Mouse (Mus musculus) G1E-ER4 (cell line): ENCODE results near the gene Il24. TPM values are rescaled to one million over a fixed set of nuclear protein-coding genes. Genes with fewer than 3 reads are reported as not detected.

Experiments used
- GATA1 ChIP-seq: IDR thresholded peaks from one replicate; pipeline ENCODE4 v1.8.0; 2012; ENCODE audit warnings: low read length, inconsistent platforms
- polyA plus RNA-seq: library from polyadenylated mRNA; stranded (reverse); fragments of >175 nt; gene quantifications from 2 replicates; pipeline ENCODE4 v1.2.3, GENCODE M21; 2012

Il24 gene
- polyA plus RNA-seq, 1 experiment = not detected

DNA sequence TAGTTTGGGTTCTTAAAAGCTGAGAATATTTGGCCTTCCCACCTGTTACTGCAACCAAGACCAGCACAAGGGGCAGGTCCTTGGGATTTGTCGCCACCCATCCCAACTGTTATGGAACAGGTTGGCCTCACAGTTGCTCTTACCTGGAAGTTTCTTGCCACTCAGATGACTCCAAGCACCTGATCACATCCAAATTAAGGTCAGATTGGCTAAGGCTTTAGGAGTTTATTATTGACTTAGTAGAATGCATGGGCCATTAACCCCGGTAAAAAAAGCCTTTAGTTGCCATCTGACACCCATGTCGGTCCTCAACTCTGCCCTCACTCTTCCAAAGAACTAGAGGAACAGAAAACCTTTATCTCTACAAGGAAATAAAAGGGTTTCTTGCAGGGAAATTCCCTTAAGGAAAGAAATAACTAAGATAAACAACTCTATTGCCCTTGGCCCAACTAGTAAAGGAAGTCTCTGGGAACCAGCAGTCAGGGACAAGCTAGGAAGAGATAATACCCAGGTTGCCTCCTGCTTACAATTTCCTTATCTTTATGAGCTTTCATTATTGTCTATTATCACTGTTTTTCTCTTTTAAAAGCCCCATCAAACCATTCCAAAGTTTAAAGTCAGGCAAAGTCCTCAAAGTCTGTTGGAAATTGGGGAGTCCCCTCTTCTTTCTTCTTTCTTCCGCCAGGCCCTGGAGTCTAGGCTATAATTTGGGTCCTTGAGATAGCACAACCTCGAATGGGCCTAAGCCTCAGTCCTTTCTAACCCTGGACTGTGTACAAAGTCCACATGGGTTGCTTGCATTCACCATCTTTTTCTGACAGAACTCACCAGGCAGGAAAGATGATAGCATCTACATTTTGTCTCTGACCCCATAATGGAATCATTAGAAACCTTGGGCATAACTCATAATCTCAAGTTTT is 54.8 kb downstream of the Il24 start:
- no peak for TF ChIP-seq GATA1

Other genes with a start within 250 kb of the Il24 start
- not detected in 2 replicates for gene C4bp, start 225.8 kb downstream of the Il24 start, polyA plus RNA-seq
- gene Gm29427, start 171.7 kb downstream of the Il24 start, polyA plus RNA-seq = not detected in 2 replicates
- gene Yod1, start 170.1 kb downstream of the Il24 start, polyA plus RNA-seq = 2.2 and 2.4 TPM in 2 replicates
- gene Pfkfb2, start 158.2 kb downstream of the Il24 start, polyA plus RNA-seq = 5.0 and 8.5 TPM in 2 replicates
- 1.6 TPM in 2 replicates for gene AA986860, start 155.5 kb downstream of the Il24 start, polyA plus RNA-seq
- not detected in 2 replicates for gene Fcamr, start 86.6 kb downstream of the Il24 start, polyA plus RNA-seq
- not detected in 2 replicates for gene Pigr, start 60.8 kb downstream of the Il24 start, polyA plus RNA-seq
- gene Fcmr, start 21.8 kb downstream of the Il24 start, polyA plus RNA-seq = not detected in 2 replicates
- not detected in 2 replicates for gene Il20, start 24.0 kb upstream of the Il24 start, polyA plus RNA-seq
- not detected in 2 replicates for gene Il19, start 52.7 kb upstream of the Il24 start, polyA plus RNA-seq
- not detected in 2 replicates for gene Il10, start 132.4 kb upstream of the Il24 start, polyA plus RNA-seq
- gene Mapkapk2, start 210.4 kb upstream of the Il24 start, polyA plus RNA-seq = 32.0 and 39.9 TPM in 2 replicates